Mouse (Mus musculus) forelimb bud, embryonic 11.5 days (tissue): ENCODE results near the gene Mrps33.

Experiments used
- DNase-seq: peaks from one replicate; pipeline ENCODE4 v3.0.0-alpha.2; 2012; ENCODE audit warnings: low read depth, low spot score

Mrps33 gene

DNA sequence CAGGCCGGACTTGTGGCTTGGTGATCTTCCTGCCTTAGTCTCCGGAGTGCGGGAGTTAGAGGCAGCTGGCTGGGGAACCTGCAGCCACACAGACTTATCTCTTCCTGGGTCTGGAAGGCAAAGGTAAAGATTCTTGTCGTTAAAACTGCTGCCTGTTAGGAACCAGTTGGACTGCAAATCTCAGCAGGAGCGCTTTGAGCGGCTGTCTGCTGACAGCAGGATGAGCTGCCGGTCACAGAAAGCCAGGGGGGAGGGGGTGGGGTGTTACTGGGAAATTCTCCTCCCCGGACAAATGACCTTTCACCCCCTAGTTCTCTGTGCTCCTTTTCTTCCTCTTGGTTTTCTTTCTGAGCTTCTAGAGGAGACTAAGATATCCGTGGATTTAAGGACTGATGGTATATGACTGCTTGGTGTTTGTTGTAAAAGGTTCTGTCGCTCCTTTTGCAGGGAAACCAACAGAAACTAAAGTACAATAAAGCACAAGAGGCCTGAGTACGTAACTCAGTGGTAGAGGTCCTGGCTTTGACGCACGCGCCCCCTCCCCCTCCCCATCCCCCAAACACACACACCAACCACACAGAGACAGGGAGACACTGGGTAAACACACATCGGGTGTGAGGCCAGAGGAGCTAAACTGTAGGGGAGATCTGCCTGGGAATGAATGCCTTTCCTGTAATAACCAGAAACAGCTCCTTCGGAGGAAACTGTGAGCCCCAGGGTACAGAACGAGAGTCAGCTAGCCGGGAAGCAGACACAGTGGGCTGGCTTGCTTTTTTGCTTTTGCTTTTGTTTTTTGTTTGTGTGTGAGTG, 29.7 kb downstream of the Mrps33 start:
- DNase-seq = peak; percentile 43

DNA sequence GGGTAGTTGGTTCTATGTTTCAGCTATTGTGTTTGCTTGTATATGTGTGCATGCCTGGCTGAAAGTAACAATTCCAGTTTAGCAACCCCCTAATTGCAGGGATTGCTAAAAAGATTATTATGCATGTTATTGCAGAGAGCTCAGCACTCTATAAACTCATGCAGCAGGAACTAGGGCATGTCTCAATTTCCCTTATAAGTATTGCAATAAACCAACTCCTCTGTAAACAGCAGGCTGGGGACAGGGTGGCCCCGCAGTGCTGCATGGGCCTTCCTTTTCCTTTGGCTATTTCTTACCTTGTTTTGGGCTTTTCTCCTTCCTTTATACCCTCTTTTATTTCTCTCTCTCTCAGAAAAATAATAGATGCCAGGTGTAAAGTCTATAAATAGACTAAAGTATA, 32.3 kb downstream of the Mrps33 start:
- no peak for DNase-seq

DNA sequence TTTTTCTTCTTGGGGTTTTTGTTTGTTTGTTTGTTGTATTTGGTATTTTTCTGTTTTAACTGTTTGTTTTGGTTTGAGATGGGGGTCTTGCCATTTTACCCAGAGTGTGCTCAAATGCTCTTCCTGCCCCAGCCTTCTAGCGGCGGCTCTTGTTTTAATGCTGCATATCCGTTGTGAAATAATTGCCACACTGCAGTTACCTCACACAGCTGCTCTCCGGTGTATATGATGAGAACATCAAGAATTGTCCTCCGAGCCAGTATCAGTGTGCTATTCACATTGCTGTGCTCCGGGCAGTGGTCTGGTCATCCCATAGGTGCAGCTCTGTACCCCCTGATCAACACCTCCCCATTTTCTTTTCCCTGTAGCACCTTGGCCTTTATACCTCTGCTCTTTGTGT, 34.5 kb downstream of the Mrps33 start:
- DNase-seq = no peak

DNA sequence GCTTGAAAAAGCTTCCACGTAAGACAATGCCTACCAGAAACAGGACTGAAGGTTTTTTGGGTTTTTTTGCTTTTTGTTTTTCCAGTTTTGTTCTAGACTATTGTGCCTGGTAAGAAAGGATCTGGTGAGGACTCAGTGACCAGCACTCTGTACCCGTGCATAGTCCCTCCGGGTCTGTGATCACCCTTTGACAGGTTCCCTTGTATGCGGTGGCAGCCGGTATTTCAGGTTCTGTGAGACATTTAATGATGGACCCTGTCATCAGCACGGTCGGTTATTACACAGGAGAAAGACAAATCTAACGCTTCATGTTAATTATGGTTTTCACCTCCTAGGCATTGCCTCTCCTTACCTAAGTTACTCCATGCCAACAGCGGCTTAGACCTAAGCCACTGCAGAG, 35.8 kb downstream of the Mrps33 start:
- DNase-seq = peak; percentile 17

DNA sequence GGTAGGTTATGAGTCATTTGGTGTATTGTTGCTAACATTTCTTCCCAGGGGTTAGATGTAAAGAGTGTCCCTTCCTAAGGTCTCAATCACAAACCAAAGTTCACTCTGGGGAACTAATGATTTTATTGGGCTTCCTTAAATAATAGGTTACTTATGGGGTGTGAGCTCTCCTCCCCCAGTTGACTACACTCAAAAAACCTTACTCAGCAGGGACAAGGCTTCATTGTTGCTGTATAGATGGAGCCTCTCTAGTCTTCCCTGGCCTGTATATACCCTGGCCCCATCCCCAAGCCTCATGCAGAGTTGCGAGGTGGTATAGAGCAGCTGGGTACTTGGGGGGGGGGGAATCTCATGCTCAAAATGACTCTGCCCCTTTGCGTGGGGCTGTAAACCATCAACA, 53.6 kb downstream of the Mrps33 start:
- no peak for DNase-seq
